Mouse (Mus musculus) stomach, embryonic 15.5 days (tissue): ENCODE measurements around the gene Susd6. TPM values are rescaled to one million over a fixed set of nuclear protein-coding genes. Genes with fewer than 3 reads are reported as not detected.

Source experiments
- ATAC-seq: fragments of 200-750 bp; cut with Nextera tagmentation; 2 replicates; pipeline ENCODE4 v1.8.0; 2017; ENCODE audit warnings: low read depth, moderate number of reproducible peaks, moderate TSS enrichment; ENCODE audit not compliant: insufficient read depth, low FRiP score
- H3K27ac ChIP-seq: fragments of 300-500 bp; sonication (generic); 2 replicates; pipeline ENCODE4 v1.5.1; 2015; ENCODE audit warnings: mild to moderate bottlenecking, inconsistent platforms
- H3K27me3 ChIP-seq: fragments of 300-500 bp; sonication (generic); replicated peaks from 2 replicates; pipeline ENCODE4 v1.6.1; 2015; ENCODE audit warnings: inconsistent platforms
- H3K36me3 ChIP-seq: fragments of 300-500 bp; sonication (generic); 2 replicates; pipeline ENCODE4 v1.6.1; 2015; ENCODE audit warnings: inconsistent platforms
- H3K4me1 ChIP-seq: fragments of 300-500 bp; sonication (generic); 2 replicates; pipeline ENCODE4 v1.6.1; 2015; ENCODE audit warnings: inconsistent platforms
- H3K4me2 ChIP-seq: fragments of 300-500 bp; sonication (generic); 2 replicates; pipeline ENCODE4 v1.6.1; 2015; ENCODE audit warnings: mild to moderate bottlenecking, inconsistent platforms
- H3K4me3 ChIP-seq: fragments of 300-500 bp; sonication (generic); replicated peaks from 2 replicates; pipeline ENCODE4 v1.5.1; 2015; ENCODE audit warnings: inconsistent platforms
- H3K9ac ChIP-seq: fragments of 300-500 bp; sonication (generic); 2 replicates; pipeline ENCODE4 v1.6.1; 2015; ENCODE audit warnings: inconsistent platforms
- H3K9me3 ChIP-seq: fragments of 300-500 bp; sonication (generic); 2 replicates; pipeline ENCODE4 v1.6.1; 2016; ENCODE audit warnings: inconsistent platforms
- WGBS: fragments of 180-500 bp; shearing (Covaris S2); methylation state at CpG from one replicate; pipeline ENCODE4 v1.1.7; 2015; 5-methylcytosine and 5-hydroxymethylcytosine counted together
- polyA plus RNA-seq: library from polyadenylated mRNA; unstranded; fragments of >200 nt; fragmentation: Nextera tagmentation; extraction: Ambion mirVana; gene quantifications from 2 replicates; pipeline ENCODE4 v1.2.1, GENCODE M21; 2015

Gene Susd6
- polyA plus RNA-seq, 1 experiment from 2014 or later = 17.5 TPM

GRCm38 (mm10) chr12:80924205-80924604 lies 133.9 kb downstream of the Susd6 start:
- H3K9me3 ChIP-seq = no peaks in the 10 kb centered on the region
- no peaks in the 10 kb centered on the region for H3K36me3 ChIP-seq
- H3K4me1 ChIP-seq = peaks cover 2% of the 10 kb centered on the region; the same call in 1 of the 2 replicates
- H3K27ac ChIP-seq = peak overlapping the region; percentile 89
- WGBS = 52% methylated on average over 3 of the region's 3 CpGs
- peak; percentile 79 for ATAC-seq
- H3K4me2 ChIP-seq = peak overlapping the region; percentile 16
- no peaks in the 10 kb centered on the region for H3K27me3 ChIP-seq
- no peak overlapping the region for H3K4me3 ChIP-seq
- H3K9ac ChIP-seq = no peak overlapping the region

DNA sequence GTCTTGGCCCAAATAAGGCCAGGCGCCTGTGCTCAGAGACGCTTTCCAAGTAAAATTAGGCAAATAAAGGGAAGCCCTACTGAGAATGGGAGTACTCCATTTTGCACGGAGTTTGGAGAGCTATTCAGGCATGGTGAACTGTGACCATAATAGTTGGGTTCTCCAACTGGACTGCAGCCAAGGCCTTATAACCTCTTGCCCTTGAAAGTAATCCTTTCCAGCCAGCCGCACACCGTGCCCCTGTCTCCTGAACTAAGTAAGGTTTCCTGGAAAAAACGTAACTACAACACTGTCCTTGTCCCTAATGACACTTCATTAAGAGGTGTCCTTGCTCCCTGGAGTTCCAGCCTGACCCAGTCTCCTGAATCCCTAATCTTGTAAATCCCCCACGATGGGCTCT lies 135.6 kb downstream of the Susd6 start:
- 0 out of 2 replicates have a peak overlapping the region, but pooled peaks have one; percentile 9 for H3K27ac ChIP-seq
- WGBS = 53% methylated on average over 7 of the region's 7 CpGs
- no peak for ATAC-seq

GRCm38 (mm10) chr12:80926550-80926949 lies 136.2 kb downstream of the Susd6 start:
- peaks cover 2% of the 10 kb centered on the region; the same call in 1 of the 2 replicates for H3K4me1 ChIP-seq
- no peaks in the 10 kb centered on the region for H3K27me3 ChIP-seq
- ATAC-seq = no peak
- no peak overlapping the region for H3K4me2 ChIP-seq
- no peak overlapping the region for H3K27ac ChIP-seq
- WGBS = 84% methylated on average over 4 of the region's 4 CpGs
- no peak overlapping the region for H3K9ac ChIP-seq
- no peaks in the 10 kb centered on the region for H3K9me3 ChIP-seq
- H3K36me3 ChIP-seq = no peaks in the 10 kb centered on the region
- H3K4me3 ChIP-seq = no peak overlapping the region

More for the DNA sequence above, 135.6 kb downstream of the Susd6 start:
- no peak overlapping the region for H3K9ac ChIP-seq
- H3K4me1 ChIP-seq = peaks cover 2% of the 10 kb centered on the region; the same call in 1 of the 2 replicates
- H3K9me3 ChIP-seq = no peaks in the 10 kb centered on the region
- no peaks in the 10 kb centered on the region for H3K27me3 ChIP-seq
- H3K4me3 ChIP-seq = no peak overlapping the region
- no peaks in the 10 kb centered on the region for H3K36me3 ChIP-seq
- no peak overlapping the region for H3K4me2 ChIP-seq

GRCm38 (mm10) chr12:80927518-80927917 lies 137.2 kb downstream of the Susd6 start:
- Histone ChIP-seq H3K27ac (no peak overlapping the region), H3K36me3 (no peaks in the 10 kb centered on the region), H3K27me3 (no peaks in the 10 kb centered on the region), H3K9me3 (no peaks in the 10 kb centered on the region), H3K9ac (no peak overlapping the region), H3K4me1 (peaks cover 2% of the 10 kb centered on the region; the same call in 1 of the 2 replicates), H3K4me3 (no peak overlapping the region), H3K4me2 (no peak overlapping the region)
- no peak for ATAC-seq
- WGBS = 43% methylated on average over 1 of the region's 1 CpGs

GRCm38 (mm10) chr12:80928881-80929280 lies 138.6 kb downstream of the Susd6 start:
- ATAC-seq = no peak
- 64% methylated on average over 3 of the region's 3 CpGs for WGBS
- no peaks in the 10 kb centered on the region for H3K27me3 ChIP-seq

DNA sequence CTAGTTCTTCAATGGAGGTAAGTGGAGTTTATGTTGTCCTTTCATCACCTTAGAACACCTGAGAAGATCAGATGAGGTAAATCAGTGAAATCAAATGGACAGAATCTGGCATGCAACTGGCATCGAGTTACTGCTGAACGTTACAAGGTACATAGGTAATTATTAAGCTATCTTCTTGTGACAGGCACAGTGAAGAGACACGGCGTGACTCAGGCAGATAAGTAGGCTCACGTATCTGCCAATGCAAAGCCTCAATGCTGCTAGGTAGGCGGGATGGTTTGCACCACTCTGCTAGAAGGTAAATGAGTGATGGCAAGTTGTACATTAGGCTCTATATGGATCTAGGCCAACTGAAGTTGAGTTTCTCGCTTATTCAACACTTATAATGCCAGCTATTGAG lies 139.8 kb downstream of the Susd6 start:
- Histone ChIP-seq H3K9ac (no peak overlapping the region), H3K4me1 (no peaks in the 10 kb centered on the region), H3K27ac (no peak overlapping the region), H3K4me3 (no peak overlapping the region), H3K4me2 (no peak overlapping the region), H3K27me3 (no peaks in the 10 kb centered on the region), H3K36me3 (no peaks in the 10 kb centered on the region), H3K9me3 (no peaks in the 10 kb centered on the region)
- 74% methylated on average over 7 of the region's 7 CpGs for WGBS
- ATAC-seq = peak; percentile 82; the same call in 1 of the 2 replicates

More at GRCm38 (mm10) chr12:80928881-80929280, 138.6 kb downstream of the Susd6 start:
- H3K4me1 ChIP-seq = no peaks in the 10 kb centered on the region
- no peaks in the 10 kb centered on the region for H3K9me3 ChIP-seq
- H3K9ac ChIP-seq = no peak overlapping the region
- no peak overlapping the region for H3K4me3 ChIP-seq
- H3K36me3 ChIP-seq = no peaks in the 10 kb centered on the region
- H3K4me2 ChIP-seq = no peak overlapping the region
- H3K27ac ChIP-seq = 0 out of 2 replicates have a peak overlapping the region, but pooled peaks have one; percentile 59

Other genes starting within 250 kb of the Susd6 start
- gene Slc39a9, start 146.6 kb upstream of the Susd6 start, polyA plus RNA-seq = 24.4 and 27.7 TPM in 2 replicates
- gene Erh, start 146.2 kb upstream of the Susd6 start, polyA plus RNA-seq = 258 and 269 TPM in 2 replicates
- gene Plekhd1, start 97.9 kb upstream of the Susd6 start, polyA plus RNA-seq = 5.6 and 6.9 TPM in 2 replicates
- gene Ccdc177, start 29.8 kb upstream of the Susd6 start, polyA plus RNA-seq = 0.17 and 0.18 TPM in 2 replicates
- 586 and 630 TPM in 2 replicates for gene Srsf5, start 155.0 kb downstream of the Susd6 start, polyA plus RNA-seq
- 0.83 and 1.3 TPM in 2 replicates for gene Slc10a1, start 178.2 kb downstream of the Susd6 start, polyA plus RNA-seq
- 8.4 and 12.3 TPM in 2 replicates for gene Smoc1, start 236.3 kb downstream of the Susd6 start, polyA plus RNA-seq